Mouse (Mus musculus) gastrocnemius, adult 2 months (tissue): ENCODE results near the gene Catsper2. TPM values are rescaled to one million over a fixed set of nuclear protein-coding genes. Genes with fewer than 3 reads are reported as not detected.

Source experiments
- DNase-seq: peaks from one replicate; pipeline ENCODE4 v3.0.0; 2022
- H3K27ac ChIP-seq: fragments of 200-600 bp; 2 replicates; pipeline ENCODE4 v1.8.1; 2022; ENCODE audit warnings: mild to moderate bottlenecking
- H3K4me3 ChIP-seq: fragments of 200-600 bp; 2 replicates; pipeline ENCODE4 v1.8.1; 2022; ENCODE audit warnings: mild to moderate bottlenecking, moderate library complexity
- CTCF ChIP-seq: fragments of 200-600 bp; IDR thresholded peaks from 2 replicates; pipeline ENCODE4 v1.8.1; 2022; ENCODE audit warnings: antibody characterized with exemption, mild to moderate bottlenecking, moderate library complexity
- intact Hi-C: fragments of 180-260 bp; cut with DNase I; formaldehyde crosslinking; loops from one replicate; pipeline ENCODE4 v1.15.1; 2025
- microRNA-seq: library from miRNA; unstranded; fragments of <30 nt; microRNA quantifications from one replicate; pipeline ENCODE4 v1.2.0, GENCODE M21; 2021
- total RNA-seq, 2 experiments: library from RNA; stranded (reverse); gene quantifications; 2 replicates each; pipeline ENCODE4 v1.2.3; 2021

Gene Catsper2
- total RNA-seq, 2 experiments from 2014 or later = 1.6 to 2.8 TPM

DNA sequence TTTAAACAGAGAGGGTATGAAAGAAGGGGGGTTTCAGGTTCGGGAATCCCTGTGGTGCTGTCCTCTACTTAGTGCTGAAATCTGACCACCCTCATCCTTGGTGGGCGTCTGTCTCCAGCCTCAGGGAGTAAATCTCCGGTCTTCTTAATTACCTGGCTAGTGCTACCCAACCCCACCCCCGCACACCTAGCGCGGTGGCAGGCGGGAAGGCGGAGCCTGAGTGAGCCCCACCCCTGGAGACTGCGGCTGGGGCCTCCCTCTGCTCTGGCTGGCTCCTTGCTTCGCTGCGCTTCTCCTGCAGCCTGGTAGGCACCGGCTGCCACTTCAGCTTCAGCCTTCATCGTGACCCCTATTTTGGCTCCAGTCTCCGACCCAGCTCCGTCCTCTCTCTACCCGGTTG is 55.2 kb downstream of the Catsper2 start:
- intact Hi-C loops = no loop called here
- no peak overlapping the region for H3K4me3 ChIP-seq
- no peak for DNase-seq
- no peak overlapping the region for H3K27ac ChIP-seq
- no peak for TF ChIP-seq CTCF

GRCm38 (mm10) chr2:121357961-121358360 is 55.6 kb downstream of the Catsper2 start:
- Histone ChIP-seq H3K27ac (no peak overlapping the region), H3K4me3 (no peak overlapping the region)
- no peak for DNase-seq
- TF ChIP-seq CTCF = no peak
- intact Hi-C loops = no loop called here

DNA sequence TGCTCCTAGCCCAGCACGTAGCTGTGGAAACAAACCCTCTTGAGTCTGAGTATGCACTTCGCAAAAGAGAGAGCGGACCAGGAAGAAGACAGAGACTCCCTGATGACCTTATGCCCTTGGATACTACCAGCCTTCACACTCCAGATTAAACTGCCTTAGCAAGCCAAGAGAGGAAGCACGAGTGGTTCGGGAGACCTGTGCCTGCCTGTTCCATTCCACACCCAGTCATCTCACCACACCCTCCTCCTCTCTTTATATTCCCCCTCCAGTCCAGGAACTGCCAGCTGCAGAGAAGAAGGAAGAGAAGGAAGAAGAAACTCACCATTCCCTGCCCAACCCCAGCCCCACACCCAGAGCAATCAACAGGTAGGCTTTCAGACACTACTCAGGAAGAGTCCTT is 56.1 kb downstream of the Catsper2 start, which contains the start of gene Ckmt1:
Gene Ckmt1, plus strand, starts transcription at position 221 of the 400 bp plus-strand sequence.
- Histone ChIP-seq H3K27ac (no peak within 1 kb of the TSS), H3K4me3 (no peak within 1 kb of the TSS)
- no peak for DNase-seq
- intact Hi-C loops = no loop called here
- no peak for TF ChIP-seq CTCF

- Histone ChIP-seq H3K4me3 (peak within 1 kb of the TSS; percentile 97), H3K27ac (peak within 1 kb of the TSS; percentile 93)
- intact Hi-C loops = no loop called here
- DNase-seq = peak; percentile 98
- peak; percentile 93 for TF ChIP-seq CTCF
These were observed 58.6 kb downstream of the Catsper2 start, which contains the start of gene Ppip5k1 for GRCm38 (mm10) chr2:121354820-121355592. Ppip5k1 (minus strand) TSS chr2:121355396.

GRCm38 (mm10) chr2:121354378-121354777 is 59.2 kb downstream of the Catsper2 start:
- peak overlapping the region; percentile 97 for H3K4me3 ChIP-seq
- intact Hi-C loops = no loop called here
- TF ChIP-seq CTCF = no peak
- DNase-seq = no peak
- H3K27ac ChIP-seq = peak overlapping the region; percentile 93

DNA sequence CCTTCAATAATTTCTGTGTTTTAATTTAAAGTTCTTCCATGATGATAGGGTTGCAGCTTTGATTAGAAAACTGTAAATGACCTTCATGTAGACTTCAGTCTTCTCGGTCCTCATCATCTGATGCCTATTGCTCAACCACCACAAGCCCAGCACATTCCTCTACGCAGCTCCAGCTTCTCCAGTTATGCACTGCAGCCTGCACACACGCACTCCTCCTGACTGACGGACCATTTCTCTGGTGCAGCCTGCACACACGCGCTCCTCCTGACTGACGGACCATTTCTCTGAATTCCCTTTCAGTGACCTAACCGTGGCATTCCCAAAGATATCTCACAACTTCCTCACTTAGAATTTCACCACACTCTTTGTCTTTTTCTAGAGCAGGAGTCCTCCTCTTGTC is 60.4 kb downstream of the Catsper2 start:
- peak overlapping the region; percentile 93 for H3K27ac ChIP-seq
- DNase-seq = peak; percentile 52
- intact Hi-C loops = no loop called here
- no peak for TF ChIP-seq CTCF
- peak overlapping the region; percentile 97 for H3K4me3 ChIP-seq

Small RNAs within 50 kb of the gene (microRNA-seq; reads per million reads assigned to microRNA genes)
- not detected for gene Gm22953

Other genes with a start within 250 kb of the Catsper2 start
- gene Tubgcp4, start 243.1 kb downstream of the Catsper2 start, total RNA-seq = 10 to 100 TPM; 10.3 to 10.9 TPM
- gene Zscan29, start 242.7 kb downstream of the Catsper2 start, total RNA-seq = 1 to 10 TPM; 5.2 to 5.5 TPM
- gene Trp53bp1, start 142.4 kb downstream of the Catsper2 start, total RNA-seq = 10 to 100 TPM; 15.9 to 16.0 TPM
- gene Map1a, start 124.2 kb downstream of the Catsper2 start, total RNA-seq = 10 to 100 TPM in 1 of 2 experiments, 1 to 10 TPM in 1; 9.1 to 16.5 TPM
- 100 to 1,000 TPM in 1 of 2 experiments, 10 to 100 TPM in 1; 70.6 to 144 TPM for gene Ppip5k1, start 58.4 kb downstream of the Catsper2 start, total RNA-seq
- not detected for gene Ckmt1, start 56.1 kb downstream of the Catsper2 start, total RNA-seq
- under 1 TPM in 1 of 2 experiments, not detected in 1; 0.18 TPM for gene Strc, start 26.6 kb downstream of the Catsper2 start, total RNA-seq
- 10 to 100 TPM; 34.1 to 46.9 TPM for gene Pdia3, start within 50 bp of the Catsper2 start, total RNA-seq
- not detected for gene Ell3, start 30.5 kb upstream of the Catsper2 start, total RNA-seq
- gene Serf2, start 35.4 kb upstream of the Catsper2 start, total RNA-seq = 100 to 1,000 TPM; 286 to 358 TPM
- 10 to 100 TPM; 21.0 to 21.7 TPM for gene Hypk, start 39.5 kb upstream of the Catsper2 start, total RNA-seq
- not detected for gene Serinc4, start 43.0 kb upstream of the Catsper2 start, total RNA-seq
- 10 to 100 TPM; 24.2 to 27.6 TPM for gene Mfap1b, start 60.3 kb upstream of the Catsper2 start, total RNA-seq
- 10 to 100 TPM; 17.3 to 21.6 TPM for gene Mfap1a, start 92.9 kb upstream of the Catsper2 start, total RNA-seq
- 1 to 10 TPM; 1.7 to 2.4 TPM for gene Wdr76, start 92.9 kb upstream of the Catsper2 start, total RNA-seq